ENCODE assay signal across 12 mouse cellular contexts in the genomic region with DNA sequence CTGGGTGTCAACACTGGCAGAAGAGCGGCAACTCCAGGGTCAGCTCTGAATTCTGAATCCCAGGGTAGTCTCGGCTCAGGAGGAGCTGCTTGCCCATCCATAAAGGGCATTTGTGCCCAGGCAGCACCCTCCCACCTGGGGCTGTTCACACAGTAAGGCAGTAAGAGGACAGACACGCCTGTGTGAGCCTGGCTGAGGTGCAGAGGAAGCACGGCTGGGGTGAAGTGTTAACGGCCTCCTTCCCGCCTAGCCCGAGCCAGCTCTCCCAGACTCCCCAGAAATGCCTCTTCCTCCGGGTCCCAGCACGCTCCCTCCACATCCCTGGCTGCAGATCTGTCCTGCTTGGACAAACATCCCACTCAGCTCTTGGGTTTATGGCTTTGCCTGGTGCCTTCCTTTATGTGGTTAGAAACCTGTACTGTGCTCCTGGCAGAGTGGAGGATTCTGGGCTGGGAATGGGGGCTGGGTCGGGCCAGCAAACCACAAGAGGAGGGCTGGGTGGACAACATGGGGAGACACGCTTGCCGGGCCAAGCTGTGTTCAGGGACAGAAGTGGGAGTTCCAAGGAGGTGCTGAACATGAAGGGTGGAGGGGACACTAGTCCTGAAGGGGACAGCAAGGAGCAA. TPM values are rescaled to one million over a fixed set of nuclear protein-coding genes. Genes with fewer than 3 reads are reported as not detected.
DNase-seq lines count a peak whose midpoint lies in the region; ATAC-seq and TF ChIP-seq lines count a peak whose summit lies in the region.
"Had no signal": no experiment of that assay in that cellular context is flagged by ENCODE, and none has a peak within 500 bp of the region (broad histone marks: within the 10 kb centered on the region; RNA-seq: fewer than 3 reads in every experiment).

No protein-coding gene starts in this region.

- no peaks in the 10 kb centered on the region for H3K9me3 ChIP-seq in megakaryocyte, embryonic 14.5 days
- no peaks in the 10 kb centered on the region for H3K9me3 ChIP-seq in kidney, postnatal 0 days (replicated peaks; ENCODE audit: low read length)
- H3K9me3 ChIP-seq in liver, embryonic 15.5 days (replicated peaks): no peaks in the 10 kb centered on the region
- H3K9me3 ChIP-seq: neural tube, embryonic 12.5 days had no signal

- peak overlapping the region; percentile 33; the same call in 1 of the 2 replicates for H3K27ac ChIP-seq in kidney, postnatal 0 days
- H3K27ac ChIP-seq in liver, embryonic 15.5 days (replicated peaks): 0 out of 2 replicates have a peak overlapping the region, but pooled peaks have one; percentile 45
- H3K27ac ChIP-seq in cerebellum, adult 2 months (ENCODE audit: insufficient read depth, low read length): no peak overlapping the region
- H3K27ac ChIP-seq: macrophage; neural tube, embryonic 12.5 days had no signal

- no peak overlapping the region for H3K4me2 ChIP-seq in kidney, postnatal 0 days (ENCODE audit: low read length)
- no peak overlapping the region for H3K4me2 ChIP-seq in liver, embryonic 15.5 days
- H3K4me2 ChIP-seq: neural tube, embryonic 12.5 days had no signal

- TF ChIP-seq POLR2A in cerebellum, adult 2 months (IDR thresholded peaks at IDR 0.05; ENCODE audit: borderline replicate concordance, insufficient read depth, low read length): no peak

- no peak for ATAC-seq in CD4-positive, CD25-positive, alpha-beta regulatory T cell, adult 4 months
- ATAC-seq in megakaryocyte, adult 5-6 weeks (ENCODE audit: poor library complexity, severe bottlenecking): no peak
- ATAC-seq in kidney, postnatal 0 days (replicated peaks; ENCODE audit: low FRiP score, low read depth): peak; percentile 53
- no peak for ATAC-seq in liver, embryonic 15.5 days (ENCODE audit: insufficient read depth)

- peaks cover 97% of the 10 kb centered on the region for H3K4me1 ChIP-seq in megakaryocyte, embryonic 14.5 days
- H3K4me1 ChIP-seq in kidney, postnatal 0 days (replicated peaks; ENCODE audit: insufficient read depth, low read length): peaks cover 29% of the 10 kb centered on the region
- H3K4me1 ChIP-seq in liver, embryonic 15.5 days (replicated peaks): peaks cover 94% of the 10 kb centered on the region
- H3K4me1 ChIP-seq in cerebellum, adult 2 months (ENCODE audit: control insufficient read depth, insufficient read depth, low read length): peaks cover 3% of the 10 kb centered on the region; the same call in 1 of the 2 replicates

- peak overlapping the region; percentile 23 for H3K4me3 ChIP-seq in megakaryocyte, embryonic 14.5 days (replicated peaks)
- H3K4me3 ChIP-seq in kidney, postnatal 0 days (replicated peaks; ENCODE audit: low read depth, low read length): no peak overlapping the region
- no peak overlapping the region for H3K4me3 ChIP-seq in liver, embryonic 15.5 days (replicated peaks)
- no peak overlapping the region for H3K4me3 ChIP-seq in cerebellum, adult 2 months (replicated peaks; ENCODE audit: insufficient read depth, low read depth, low read length)
- H3K4me3 ChIP-seq: neural tube, embryonic 12.5 days had no signal

- DNase-seq in CD4-positive, CD25-positive, alpha-beta regulatory T cell, adult 2 months (ENCODE audit: low read depth, low spot score): peak; percentile 47
- DNase-seq in kidney, postnatal 0 days (ENCODE audit: low spot score): no peak
- DNase-seq in cerebellum, adult 2 months: no peak
- no peak for DNase-seq in left cerebral cortex, adult 11 months (ENCODE audit: low spot score)
- DNase-seq: cerebellum, postnatal 14 days; layer of hippocampus, adult 9-11 months had no signal

- H3K27me3 ChIP-seq in megakaryocyte, embryonic 14.5 days (replicated peaks): peaks cover 3% of the 10 kb centered on the region
- no peaks in the 10 kb centered on the region for H3K27me3 ChIP-seq in kidney, postnatal 0 days (ENCODE audit: insufficient read depth, low read length)
- no peaks in the 10 kb centered on the region for H3K27me3 ChIP-seq in liver, embryonic 15.5 days
- H3K27me3 ChIP-seq in cerebellum, adult 2 months (ENCODE audit: control insufficient read depth, insufficient read depth, low read length): no peaks in the 10 kb centered on the region
- H3K27me3 ChIP-seq: neural tube, embryonic 12.5 days had no signal

- WGBS in kidney, postnatal 0 days: 17% methylated on average over 12 of the region's 12 CpGs
- WGBS in liver, embryonic 15.5 days (ENCODE audit: insufficient replicate concordance): 35% methylated on average over 12 of the region's 12 CpGs
- 53% methylated on average over 12 of the region's 12 CpGs for WGBS in cerebellum, adult 2 months

- H3K36me3 ChIP-seq in megakaryocyte, embryonic 14.5 days (replicated peaks; ENCODE audit: low read length): peaks cover 2% of the 10 kb centered on the region
- H3K36me3 ChIP-seq in kidney, postnatal 0 days (ENCODE audit: insufficient read depth, low read length): no peaks in the 10 kb centered on the region
- no peaks in the 10 kb centered on the region for H3K36me3 ChIP-seq in liver, embryonic 15.5 days (replicated peaks)
- H3K36me3 ChIP-seq: neural tube, embryonic 12.5 days had no signal

- no peak for TF ChIP-seq CTCF in kidney, postnatal 0 days (IDR thresholded peaks at IDR 0.05; ENCODE audit: low read depth)
- TF ChIP-seq CTCF in cerebellum, adult 2 months (IDR thresholded peaks at IDR 0.05; ENCODE audit: borderline replicate concordance, insufficient read depth, low read depth, low read length): no peak

- H3K9ac ChIP-seq in kidney, postnatal 0 days (ENCODE audit: low read depth, low read length): no peak overlapping the region
- no peak overlapping the region for H3K9ac ChIP-seq in liver, embryonic 15.5 days
- H3K9ac ChIP-seq: neural tube, embryonic 12.5 days had no signal

RNA-seq across cellular contexts. Expression of a gene that starts 44.4 kb away (rescaled TPM):
- polyA plus RNA-seq in CD4-positive, CD25-positive, alpha-beta regulatory T cell, adult 4 months (2017; shearing (Covaris generic)): 10 to 100 TPM; 26.9 to 79.1 TPM
- polyA plus RNA-seq in megakaryocyte, embryonic 14.5 days (2012; ENCODE audit: insufficient read depth, low replicate concordance): 174 and 534 TPM in 2 replicates
- total RNA-seq in megakaryocyte, adult 5-6 weeks (2015): 316 and 357 TPM in 2 replicates
- 121 and 168 TPM in 2 replicates for total RNA-seq in megakaryocyte, adult 5-6 weeks (2017)
- 18.7 and 21.3 TPM in 2 replicates for polyA plus RNA-seq in kidney, postnatal 0 days (2015; fragmentation: Nextera tagmentation; extraction: Ambion mirVana)
- 6.8 and 7.4 TPM in 2 replicates for polyA plus RNA-seq in liver, embryonic 15.5 days (2015; fragmentation: Nextera tagmentation; extraction: Ambion mirVana)
- 14.2 and 15.9 TPM in 2 replicates for polyA plus RNA-seq in cerebellum, adult 2 months (2012; rRNA removed)
